Mouse (Mus musculus): Measurements from ENCODE around the gene Nudt16l1. TPM values are rescaled to one million over a fixed set of nuclear protein-coding genes. Genes with fewer than 3 reads are reported as not detected.

Nudt16l1 gene
- total RNA-seq, 2 experiments from 2014 or later = 11.2 to 18.2 TPM

GRCm38 (mm10) chr16:4957446-4957845 is 18.9 kb downstream of the Nudt16l1 start:
- no peak for DNase-seq

GRCm38 (mm10) chr16:4960260-4960659 is 21.7 kb downstream of the Nudt16l1 start:
- DNase-seq = no peak

GRCm38 (mm10) chr16:4963346-4963745 is 24.8 kb downstream of the Nudt16l1 start:
- DNase-seq = no peak

GRCm38 (mm10) chr16:4963797-4964709 is 25.5 kb downstream of the Nudt16l1 start, which contains the start of gene Anks3:
Anks3 (minus strand) TSS chr16:4964205.
- DNase-seq = peak; percentile 99

- no peak for DNase-seq
Measured at GRCm38 (mm10) chr16:4964731-4965391, 26.3 kb downstream of the Nudt16l1 start.

- no peak for DNase-seq
Measured at GRCm38 (mm10) chr16:4965392-4966129, 27.0 kb downstream of the Nudt16l1 start.

GRCm38 (mm10) chr16:4968426-4968825 is 29.9 kb downstream of the Nudt16l1 start:
- no peak for DNase-seq

GRCm38 (mm10) chr16:4969055-4969843 is 30.7 kb downstream of the Nudt16l1 start:
- DNase-seq = no peak

- no peak for DNase-seq
Measured at GRCm38 (mm10) chr16:4971626-4972025, 33.1 kb downstream of the Nudt16l1 start.

GRCm38 (mm10) chr16:4974521-4974920 is 36.0 kb downstream of the Nudt16l1 start:
- no peak for DNase-seq

- no peak for DNase-seq
Measured at GRCm38 (mm10) chr16:4976180-4976579, 37.6 kb downstream of the Nudt16l1 start.

GRCm38 (mm10) chr16:4978275-4979051 is 39.9 kb downstream of the Nudt16l1 start:
- DNase-seq = no peak

- no peak for DNase-seq
Measured at GRCm38 (mm10) chr16:4979755-4980380, 41.3 kb downstream of the Nudt16l1 start.

- DNase-seq = no peak
Measured at GRCm38 (mm10) chr16:4984717-4985116, 46.2 kb downstream of the Nudt16l1 start.

Other genes with a start within 250 kb of the Nudt16l1 start
- 1 to 10 TPM; 1.7 to 3.8 TPM for gene Nmral1, start 219.4 kb upstream of the Nudt16l1 start, total RNA-seq (2021)
- 10 to 100 TPM; 31.3 to 34.5 TPM for gene Hmox2, start 212.4 kb upstream of the Nudt16l1 start, total RNA-seq (2021)
- gene Cdip1, start 148.5 kb upstream of the Nudt16l1 start, total RNA-seq (2021) = 10 to 100 TPM; 70.1 to 76.9 TPM
- not detected for gene 4930562C15Rik, start 103.3 kb upstream of the Nudt16l1 start, total RNA-seq (2021)
- 10 to 100 TPM; 26.1 to 27.0 TPM for gene Ubald1, start 58.4 kb upstream of the Nudt16l1 start, total RNA-seq (2021)
- 10 to 100 TPM; 51.5 to 55.2 TPM for gene Mgrn1, start 52.5 kb upstream of the Nudt16l1 start, total RNA-seq (2021)
- 10 to 100 TPM; 11.1 to 12.0 TPM for gene Anks3, start 25.4 kb downstream of the Nudt16l1 start, total RNA-seq (2021)
- gene Sept12, start 59.1 kb downstream of the Nudt16l1 start, total RNA-seq (2021) = not detected
- not detected for gene Smim22, start 68.5 kb downstream of the Nudt16l1 start, total RNA-seq (2021)
- 1 to 10 TPM; 7.8 to 9.3 TPM for gene Rogdi, start 74.8 kb downstream of the Nudt16l1 start, total RNA-seq (2021)
- 10 to 100 TPM; 31.2 to 31.8 TPM for gene Glyr1, start 111.1 kb downstream of the Nudt16l1 start, total RNA-seq (2021)
- gene Ubn1, start 111.3 kb downstream of the Nudt16l1 start, total RNA-seq (2021) = 10 to 100 TPM; 21.5 to 23.4 TPM
- 1 to 10 TPM in 1 of 2 experiments, under 1 TPM in 1; 0.77 to 2.2 TPM for gene Ppl, start 193.7 kb downstream of the Nudt16l1 start, total RNA-seq (2021)
- 10 to 100 TPM; 11.4 to 12.9 TPM for gene Sec14l5, start 208.3 kb downstream of the Nudt16l1 start, total RNA-seq (2021)

All from gastrocnemius, postnatal 25 days (tissue).